Mouse (Mus musculus): ENCODE measurements around the gene Parp11.

DNA sequence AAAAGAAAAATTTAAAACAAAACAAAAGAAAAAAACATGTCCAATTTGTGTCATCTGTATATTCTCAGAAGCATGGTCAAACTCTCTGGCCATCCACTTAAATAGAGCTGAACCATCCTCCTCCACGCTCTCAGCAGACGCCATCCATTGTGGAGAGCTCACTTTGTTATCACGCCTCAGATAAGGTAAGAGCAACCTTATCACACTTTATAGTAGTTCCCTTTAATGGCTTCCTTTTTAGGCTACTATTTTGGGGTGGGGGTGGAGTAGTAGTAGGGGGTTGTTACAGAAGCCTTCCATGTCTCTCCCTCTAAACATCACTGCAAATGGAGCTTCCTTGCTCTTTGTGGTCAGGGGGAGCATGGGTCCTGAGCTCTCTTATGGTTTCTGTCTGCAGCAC, 7.6 kb upstream of the Parp11 start:
- TF ChIP-seq CTCF (conservative IDR thresholded peaks at IDR 0.05; ENCODE audit: low read length) (no peak), POU5F1 (IDR thresholded peaks at IDR 0.05; ENCODE audit: borderline replicate concordance, low read length) (no peak), NANOG (IDR thresholded peaks at IDR 0.05; ENCODE audit: borderline replicate concordance, low read length) (no peak)

Data from E14TG2a.4 (cell line).